Mouse (Mus musculus): ENCODE results near the gene Tph1. TPM values are rescaled to one million over a fixed set of nuclear protein-coding genes. Genes with fewer than 3 reads are reported as not detected.
A peak's percentile ranks its signal among the peaks of the same experiment; 100 is the strongest.

Gene Tph1
- polyA plus RNA-seq, 1 experiment from 2014 or later = 0.43 TPM

- Histone ChIP-seq H3K4me1 (ENCODE audit: control insufficient read depth, insufficient read depth, low read length) (peaks cover 9% of the 10 kb centered on the region; the same call in 1 of the 2 replicates), H3K9ac (replicated peaks; ENCODE audit: low read depth, low read length) (peak overlapping the region; percentile 75), H3K27ac (ENCODE audit: low read depth, low read length) (peak overlapping the region; percentile 77), H3K9me3 (ENCODE audit: control insufficient read depth, low read length) (no peaks in the 10 kb centered on the region), H3K36me3 (ENCODE audit: control insufficient read depth, insufficient read depth, low read length) (no peaks in the 10 kb centered on the region), H3K4me2 (ENCODE audit: low read depth, low read length) (peak overlapping the region; percentile 71), H3K4me3 (ENCODE audit: low read depth, low read length) (peak overlapping the region; percentile 62), H3K27me3 (ENCODE audit: control insufficient read depth, insufficient read depth, low read length) (no peaks in the 10 kb centered on the region)
- 6% methylated on average over 31 of the region's 32 CpGs for WGBS
- peak; percentile 23 for ATAC-seq (ENCODE audit: low read depth)
These were observed 33.2 kb downstream of the Tph1 start for GRCm38 (mm10) chr7:46638889-46639691.

DNA sequence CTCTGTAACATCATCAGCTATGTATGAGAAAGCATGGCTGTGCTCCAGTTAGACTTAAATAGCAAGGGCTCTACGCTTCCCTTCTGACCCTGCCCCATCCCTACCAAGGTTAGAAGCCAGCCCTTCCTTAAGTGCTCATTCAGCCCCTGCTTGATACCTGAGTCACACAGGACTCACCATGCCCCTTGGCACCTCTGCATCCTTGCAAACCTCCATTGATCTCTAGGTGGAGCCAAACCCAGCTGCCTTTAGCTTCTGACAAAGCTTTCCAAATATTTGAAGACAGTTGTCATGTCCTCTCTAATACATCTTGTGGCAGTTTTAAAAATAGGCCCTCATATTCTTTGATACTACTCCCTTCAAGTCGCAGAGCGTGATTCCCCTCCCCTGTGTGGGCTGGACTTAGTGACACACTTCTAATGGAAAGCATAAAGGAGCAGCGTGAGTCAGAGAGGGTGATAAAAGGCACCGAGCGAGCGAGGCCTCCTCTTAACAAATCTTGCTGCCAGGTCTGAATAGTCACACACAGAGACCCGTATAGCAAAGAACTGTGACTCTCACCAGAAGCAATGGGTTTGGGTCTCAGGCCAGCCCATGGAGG, 43.9 kb downstream of the Tph1 start:
- H3K4me1 ChIP-seq (ENCODE audit: control insufficient read depth, insufficient read depth, low read length) = no peaks in the 10 kb centered on the region
- H3K27me3 ChIP-seq (ENCODE audit: control insufficient read depth, insufficient read depth, low read length) = no peaks in the 10 kb centered on the region
- no peak overlapping the region for H3K4me3 ChIP-seq (ENCODE audit: low read depth, low read length)
- no peak overlapping the region for H3K4me2 ChIP-seq (ENCODE audit: low read depth, low read length)
- no peak overlapping the region for H3K27ac ChIP-seq (ENCODE audit: low read depth, low read length)
- no peaks in the 10 kb centered on the region for H3K9me3 ChIP-seq (ENCODE audit: control insufficient read depth, low read length)
- H3K9ac ChIP-seq (replicated peaks; ENCODE audit: low read depth, low read length) = no peak overlapping the region
- WGBS = 43% methylated on average over 8 of the region's 8 CpGs
- no peak; the same call in 1 of the 2 replicates for ATAC-seq (ENCODE audit: low read depth)
- peaks cover 7% of the 10 kb centered on the region; the same call in 1 of the 2 replicates for H3K36me3 ChIP-seq (ENCODE audit: control insufficient read depth, insufficient read depth, low read length)

- Histone ChIP-seq H3K4me2 (ENCODE audit: low read depth, low read length) (no peak overlapping the region), H3K27me3 (ENCODE audit: control insufficient read depth, insufficient read depth, low read length) (no peaks in the 10 kb centered on the region), H3K4me3 (ENCODE audit: low read depth, low read length) (no peak overlapping the region), H3K9ac (replicated peaks; ENCODE audit: low read depth, low read length) (no peak overlapping the region), H3K36me3 (ENCODE audit: control insufficient read depth, insufficient read depth, low read length) (peaks cover 4% of the 10 kb centered on the region), H3K4me1 (ENCODE audit: control insufficient read depth, insufficient read depth, low read length) (no peaks in the 10 kb centered on the region), H3K27ac (ENCODE audit: low read depth, low read length) (no peak overlapping the region), H3K9me3 (ENCODE audit: control insufficient read depth, low read length) (no peaks in the 10 kb centered on the region)
- ATAC-seq (ENCODE audit: low read depth) = no peak
- WGBS = 56% methylated on average over 2 of the region's 3 CpGs
These were observed 48.4 kb downstream of the Tph1 start for GRCm38 (mm10) chr7:46623979-46624378.

GRCm38 (mm10) chr7:46618416-46619110, 53.8 kb downstream of the Tph1 start:
- Histone ChIP-seq H3K27ac (ENCODE audit: low read depth, low read length) (no peak overlapping the region), H3K9ac (replicated peaks; ENCODE audit: low read depth, low read length) (no peak overlapping the region), H3K4me3 (ENCODE audit: low read depth, low read length) (no peak overlapping the region), H3K27me3 (ENCODE audit: control insufficient read depth, insufficient read depth, low read length) (no peaks in the 10 kb centered on the region), H3K4me1 (ENCODE audit: control insufficient read depth, insufficient read depth, low read length) (no peaks in the 10 kb centered on the region), H3K36me3 (ENCODE audit: control insufficient read depth, insufficient read depth, low read length) (peaks cover 4% of the 10 kb centered on the region), H3K9me3 (ENCODE audit: control insufficient read depth, low read length) (no peaks in the 10 kb centered on the region), H3K4me2 (ENCODE audit: low read depth, low read length) (no peak overlapping the region)
- no peak for ATAC-seq (ENCODE audit: low read depth)
- WGBS = 96% methylated on average over 23 of the region's 23 CpGs

DNA sequence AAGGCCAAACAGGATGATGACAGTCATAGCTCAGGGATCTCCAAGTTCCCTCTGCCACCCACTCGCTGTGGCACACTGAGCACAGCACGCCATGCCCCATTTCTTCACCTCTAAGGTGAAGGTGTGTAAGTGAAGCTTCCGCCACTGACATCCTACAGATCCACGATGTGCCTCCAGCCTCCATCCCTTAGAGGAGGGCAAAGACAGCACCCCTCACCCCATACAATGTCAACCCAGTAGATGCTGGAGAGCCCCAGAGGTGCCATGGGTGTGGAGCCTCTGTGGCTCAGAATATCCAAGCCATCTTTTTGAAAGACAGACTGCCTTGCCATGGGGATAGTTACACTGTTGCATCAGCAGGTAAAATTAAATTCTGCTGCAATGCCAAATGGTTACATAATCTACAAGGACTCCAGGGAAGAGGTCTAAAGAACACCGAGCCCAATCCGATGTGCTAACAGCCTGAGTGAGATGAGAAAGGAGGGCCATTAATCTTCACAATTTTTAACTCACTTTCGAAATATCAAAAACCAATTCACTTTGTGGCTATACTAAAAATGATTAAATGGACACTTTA, 55.8 kb downstream of the Tph1 start:
- Histone ChIP-seq H3K27me3 (ENCODE audit: control insufficient read depth, insufficient read depth, low read length) (no peaks in the 10 kb centered on the region), H3K27ac (ENCODE audit: low read depth, low read length) (no peak overlapping the region), H3K36me3 (ENCODE audit: control insufficient read depth, insufficient read depth, low read length) (peaks cover 16% of the 10 kb centered on the region), H3K4me3 (ENCODE audit: low read depth, low read length) (no peak overlapping the region), H3K4me1 (ENCODE audit: control insufficient read depth, insufficient read depth, low read length) (no peaks in the 10 kb centered on the region), H3K9me3 (ENCODE audit: control insufficient read depth, low read length) (no peaks in the 10 kb centered on the region), H3K4me2 (ENCODE audit: low read depth, low read length) (no peak overlapping the region), H3K9ac (replicated peaks; ENCODE audit: low read depth, low read length) (no peak overlapping the region)
- ATAC-seq (ENCODE audit: low read depth) = no peak
- WGBS = 92% methylated on average over 7 of the region's 7 CpGs

DNA sequence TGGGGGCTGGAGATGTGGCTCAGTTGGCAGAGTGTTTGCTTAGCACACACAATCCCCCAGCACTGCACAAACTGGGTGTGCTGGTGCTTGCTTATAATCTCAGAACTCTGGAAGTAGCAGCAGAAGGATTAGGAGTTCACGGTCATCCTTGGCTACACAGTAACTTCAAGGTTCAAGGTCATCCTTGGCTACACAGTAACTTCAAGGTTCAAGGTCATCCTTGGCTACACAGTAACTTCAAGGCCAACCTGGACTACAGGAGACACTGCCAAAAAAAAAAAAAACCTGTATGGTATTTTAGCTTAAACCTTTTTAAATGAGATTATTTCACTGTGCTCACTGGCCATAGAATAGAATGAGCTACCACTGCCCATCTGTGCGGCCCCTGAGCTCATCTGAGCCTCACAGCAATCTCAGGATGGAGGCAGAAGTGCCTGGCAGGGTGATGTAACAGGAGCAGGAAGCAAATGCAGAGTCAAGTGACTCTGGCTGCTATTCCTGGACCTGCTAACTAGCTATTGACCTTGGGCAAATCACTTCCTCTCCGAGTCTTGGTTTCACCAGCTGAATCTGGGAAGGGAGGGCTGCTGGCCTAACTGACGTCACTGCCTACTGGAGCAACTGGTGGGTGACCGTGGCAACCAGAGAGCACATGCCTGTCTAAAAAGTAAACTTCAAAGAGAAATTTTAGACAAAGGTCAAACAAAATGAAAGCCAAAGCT, 56.9 kb downstream of the Tph1 start:
- H3K9me3 ChIP-seq (ENCODE audit: control insufficient read depth, low read length) = no peaks in the 10 kb centered on the region
- no peak overlapping the region for H3K9ac ChIP-seq (replicated peaks; ENCODE audit: low read depth, low read length)
- H3K36me3 ChIP-seq (ENCODE audit: control insufficient read depth, insufficient read depth, low read length) = peaks cover 18% of the 10 kb centered on the region
- no peaks in the 10 kb centered on the region for H3K27me3 ChIP-seq (ENCODE audit: control insufficient read depth, insufficient read depth, low read length)
- WGBS = 74% methylated on average over 5 of the region's 5 CpGs
- H3K4me3 ChIP-seq (ENCODE audit: low read depth, low read length) = no peak overlapping the region
- H3K4me1 ChIP-seq (ENCODE audit: control insufficient read depth, insufficient read depth, low read length) = no peaks in the 10 kb centered on the region
- no peak overlapping the region for H3K27ac ChIP-seq (ENCODE audit: low read depth, low read length)
- ATAC-seq (ENCODE audit: low read depth) = no peak
- no peak overlapping the region for H3K4me2 ChIP-seq (ENCODE audit: low read depth, low read length)

DNA sequence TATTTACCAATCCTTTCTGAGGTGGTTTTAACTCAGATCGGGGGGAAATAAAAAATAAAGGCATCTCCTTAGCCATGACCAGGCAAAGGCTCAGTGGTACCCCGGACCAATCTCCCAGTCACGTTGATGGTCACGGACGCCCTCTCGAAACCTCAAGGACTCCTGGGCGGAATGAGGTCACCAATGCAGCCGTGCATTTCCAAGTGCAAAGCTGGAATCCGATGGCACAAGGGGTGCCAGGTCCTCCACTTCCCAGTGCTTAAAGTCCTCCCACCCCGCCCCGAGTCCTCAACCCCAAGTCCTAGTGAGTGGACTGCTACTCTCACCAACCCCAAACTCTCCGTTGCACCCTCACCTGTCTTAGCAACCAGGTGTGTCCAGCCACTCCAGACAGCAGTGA, 58.1 kb downstream of the Tph1 start:
- peaks cover 15% of the 10 kb centered on the region for H3K36me3 ChIP-seq (ENCODE audit: control insufficient read depth, insufficient read depth, low read length)
- H3K4me1 ChIP-seq (ENCODE audit: control insufficient read depth, insufficient read depth, low read length) = no peaks in the 10 kb centered on the region
- no peak overlapping the region for H3K4me2 ChIP-seq (ENCODE audit: low read depth, low read length)
- no peak for ATAC-seq (ENCODE audit: low read depth)
- no peak overlapping the region for H3K4me3 ChIP-seq (ENCODE audit: low read depth, low read length)
- no peaks in the 10 kb centered on the region for H3K9me3 ChIP-seq (ENCODE audit: control insufficient read depth, low read length)
- no peaks in the 10 kb centered on the region for H3K27me3 ChIP-seq (ENCODE audit: control insufficient read depth, insufficient read depth, low read length)
- 94% methylated on average over 12 of the region's 12 CpGs for WGBS
- H3K9ac ChIP-seq (replicated peaks; ENCODE audit: low read depth, low read length) = no peak overlapping the region
- no peak overlapping the region for H3K27ac ChIP-seq (ENCODE audit: low read depth, low read length)

DNA sequence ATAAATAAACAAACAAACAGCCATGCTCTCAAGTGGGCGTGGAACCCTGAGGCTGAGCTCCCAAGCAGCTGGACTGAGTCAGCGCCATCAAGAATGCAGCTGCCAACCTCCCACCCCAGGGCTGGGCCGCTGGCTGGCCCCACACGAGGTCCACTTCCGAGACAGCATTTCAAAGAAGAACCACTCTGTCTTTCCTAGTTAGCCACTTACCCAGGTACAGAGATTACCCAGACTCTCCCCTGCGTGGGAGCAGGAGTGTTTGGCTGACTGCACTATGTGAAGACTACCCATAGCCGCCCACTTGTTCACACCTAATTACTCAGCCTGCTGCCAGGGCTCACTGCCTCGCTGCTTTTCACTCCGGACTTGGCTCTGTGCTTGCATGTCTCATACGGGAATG, 59.2 kb downstream of the Tph1 start:
- Histone ChIP-seq H3K4me2 (ENCODE audit: low read depth, low read length) (no peak overlapping the region), H3K4me3 (ENCODE audit: low read depth, low read length) (no peak overlapping the region), H3K27ac (ENCODE audit: low read depth, low read length) (no peak overlapping the region), H3K9me3 (ENCODE audit: control insufficient read depth, low read length) (no peaks in the 10 kb centered on the region), H3K36me3 (ENCODE audit: control insufficient read depth, insufficient read depth, low read length) (peaks cover 15% of the 10 kb centered on the region), H3K27me3 (ENCODE audit: control insufficient read depth, insufficient read depth, low read length) (no peaks in the 10 kb centered on the region), H3K4me1 (ENCODE audit: control insufficient read depth, insufficient read depth, low read length) (no peaks in the 10 kb centered on the region), H3K9ac (replicated peaks; ENCODE audit: low read depth, low read length) (no peak overlapping the region)
- WGBS = 83% methylated on average over 10 of the region's 10 CpGs
- no peak for ATAC-seq (ENCODE audit: low read depth)

Measured in neural tube, embryonic 14.5 days (tissue).